Mouse (Mus musculus) forebrain, postnatal 0 days (tissue): Measurements from ENCODE around the gene Tubgcp5. TPM values are rescaled to one million over a fixed set of nuclear protein-coding genes. Genes with fewer than 3 reads are reported as not detected.

Source experiments
- ATAC-seq: fragments of 200-750 bp; cut with Nextera tagmentation; 2 replicates; pipeline ENCODE4 v1.8.0; 2017; ENCODE audit warnings: mild to moderate bottlenecking, moderate library complexity
- DNase-seq: peaks from one replicate; pipeline ENCODE4 v3.0.0-alpha.2; 2015
- H3K27ac ChIP-seq: fragments of 300-500 bp; sonication (generic); 2 replicates; pipeline ENCODE4 v1.5.1; 2014; ENCODE audit warnings: low read depth, mild to moderate bottlenecking, antibody characterized with exemption, low read length, moderate library complexity, mixed read lengths
- H3K27me3 ChIP-seq: fragments of 300-500 bp; sonication (generic); 2 replicates; pipeline ENCODE4 v1.6.1; 2014; ENCODE audit warnings: mild to moderate bottlenecking, low read length, mixed read lengths; ENCODE audit not compliant: insufficient read depth
- H3K36me3 ChIP-seq: fragments of 300-500 bp; sonication (generic); 2 replicates; pipeline ENCODE4 v1.6.1; 2014; ENCODE audit warnings: mild to moderate bottlenecking, moderate library complexity; ENCODE audit not compliant: insufficient read depth
- H3K4me1 ChIP-seq: fragments of 300-500 bp; sonication (generic); 2 replicates; pipeline ENCODE4 v1.6.1; 2014; ENCODE audit warnings: antibody characterized with exemption; ENCODE audit not compliant: insufficient read depth
- H3K4me2 ChIP-seq: fragments of 300-500 bp; sonication (generic); 2 replicates; pipeline ENCODE4 v1.6.1; 2014; ENCODE audit warnings: low read depth, mild to moderate bottlenecking, moderate library complexity
- H3K4me3 ChIP-seq: fragments of 300-500 bp; sonication (generic); 2 replicates; pipeline ENCODE4 v1.5.1; 2014; ENCODE audit warnings: low read depth, low read length, mixed read lengths
- H3K9ac ChIP-seq: fragments of 300-500 bp; sonication (generic); 2 replicates; pipeline ENCODE4 v1.6.1; 2014; ENCODE audit warnings: mild to moderate bottlenecking
- H3K9me3 ChIP-seq: fragments of 300-500 bp; sonication (generic); 2 replicates; pipeline ENCODE4 v1.6.1; 2016; ENCODE audit warnings: low read length
- CTCF ChIP-seq: sonication (generic); IDR thresholded peaks from 2 replicates; pipeline ENCODE4 v1.5.1; 2016; ENCODE audit warnings: antibody characterized with exemption, control low read depth, low read depth
- WGBS: fragments of 180-500 bp; shearing (Covaris S2); extraction: QIAGEN DNeasy Blood & Tissue Kit; methylation state at CpG from one replicate; pipeline ENCODE4 v1.1.7; 2014; 5-methylcytosine and 5-hydroxymethylcytosine counted together
- polyA plus RNA-seq: library from polyadenylated mRNA; unstranded; fragments of >200 nt; fragmentation: Nextera tagmentation; extraction: Ambion mirVana; gene quantifications from 2 replicates; pipeline ENCODE4 v1.2.1, GENCODE M21; 2015
- total RNA-seq: library from RNA; depleted of rRNA; stranded (reverse); fragments of >200 nt; gene quantifications from 2 replicates; pipeline ENCODE4 v1.2.3, GENCODE M21; 2014

The Tubgcp5 gene
- total and polyA plus RNA-seq, 2 experiments from 2014 or later: 21.1 to 27.4 TPM

GRCm38 (mm10) chr7:55859956-55860355, 66.0 kb downstream of the Tubgcp5 start:
- Histone ChIP-seq H3K27me3 (no peaks in the 10 kb centered on the region), H3K4me1 (no peaks in the 10 kb centered on the region; the same call in 1 of the 2 replicates), H3K36me3 (no peaks in the 10 kb centered on the region), H3K9me3 (no peaks in the 10 kb centered on the region), H3K4me2 (no peak overlapping the region), H3K4me3 (no peak overlapping the region), H3K9ac (no peak overlapping the region), H3K27ac (no peak overlapping the region)
- no peak for TF ChIP-seq CTCF
- WGBS: 65% methylated on average over 6 of the region's 6 CpGs
- DNase-seq (no peak), ATAC-seq (no peak)

- H3K36me3 ChIP-seq: no peaks in the 10 kb centered on the region
- 81% methylated on average over 4 of the region's 4 CpGs for WGBS
- no peak overlapping the region for H3K27ac ChIP-seq
- DNase-seq: no peak
- no peaks in the 10 kb centered on the region for H3K9me3 ChIP-seq
- TF ChIP-seq CTCF: no peak
- H3K9ac ChIP-seq: no peak overlapping the region
- no peak for ATAC-seq
- no peak overlapping the region for H3K4me2 ChIP-seq
- no peaks in the 10 kb centered on the region for H3K27me3 ChIP-seq
- peaks cover under 1% of the 10 kb centered on the region; the same call in 1 of the 2 replicates for H3K4me1 ChIP-seq
- no peak overlapping the region for H3K4me3 ChIP-seq
Measured at GRCm38 (mm10) chr7:55861175-55861574, 67.2 kb downstream of the Tubgcp5 start.

GRCm38 (mm10) chr7:55865044-55865443, 71.1 kb downstream of the Tubgcp5 start:
- no peak for TF ChIP-seq CTCF

GRCm38 (mm10) chr7:55865750-55866416, 71.9 kb downstream of the Tubgcp5 start:
- Histone ChIP-seq H3K4me1 (0 out of 2 replicates have a peak, but pooled peaks cover 3% of the 10 kb centered on the region), H3K4me3 (no peak overlapping the region), H3K4me2 (no peak overlapping the region), H3K9ac (no peak overlapping the region), H3K36me3 (no peaks in the 10 kb centered on the region), H3K27ac (no peak overlapping the region; the same call in 1 of the 2 replicates), H3K9me3 (no peaks in the 10 kb centered on the region), H3K27me3 (no peaks in the 10 kb centered on the region)
- ATAC-seq: peak; percentile 69
- no peak for TF ChIP-seq CTCF
- WGBS: 68% methylated on average over 8 of the region's 8 CpGs
- DNase-seq: peak; percentile 35

More at GRCm38 (mm10) chr7:55865044-55865443, 71.1 kb downstream of the Tubgcp5 start:
- DNase-seq: no peak
- H3K9ac ChIP-seq: no peak overlapping the region
- H3K4me3 ChIP-seq: no peak overlapping the region
- ATAC-seq: no peak
- no peak overlapping the region for H3K4me2 ChIP-seq
- H3K36me3 ChIP-seq: no peaks in the 10 kb centered on the region
- no peaks in the 10 kb centered on the region for H3K9me3 ChIP-seq
- 0 out of 2 replicates have a peak, but pooled peaks cover 3% of the 10 kb centered on the region for H3K4me1 ChIP-seq
- H3K27me3 ChIP-seq: no peaks in the 10 kb centered on the region
- H3K27ac ChIP-seq: no peak overlapping the region

GRCm38 (mm10) chr7:55868247-55868646, 74.3 kb downstream of the Tubgcp5 start:
- H3K9me3 ChIP-seq: no peaks in the 10 kb centered on the region
- 0 out of 2 replicates have a peak, but pooled peaks cover 3% of the 10 kb centered on the region for H3K4me1 ChIP-seq
- no peak overlapping the region for H3K4me3 ChIP-seq
- TF ChIP-seq CTCF: no peak
- peaks cover 1% of the 10 kb centered on the region; the same call in 1 of the 2 replicates for H3K36me3 ChIP-seq
- no peaks in the 10 kb centered on the region for H3K27me3 ChIP-seq
- no peak overlapping the region for H3K4me2 ChIP-seq
- no peak for DNase-seq
- ATAC-seq: no peak
- H3K9ac ChIP-seq: no peak overlapping the region
- H3K27ac ChIP-seq: no peak overlapping the region
- 81% methylated on average over 7 of the region's 7 CpGs for WGBS

- no peaks in the 10 kb centered on the region for H3K9me3 ChIP-seq
- 0 out of 2 replicates have a peak, but pooled peaks cover 3% of the 10 kb centered on the region for H3K4me1 ChIP-seq
- no peak for ATAC-seq
- H3K27me3 ChIP-seq: no peaks in the 10 kb centered on the region
- no peak for DNase-seq
- 80% methylated on average over 3 of the region's 3 CpGs for WGBS
- H3K4me3 ChIP-seq: no peak overlapping the region
- H3K27ac ChIP-seq: no peak overlapping the region
- no peak for TF ChIP-seq CTCF
- no peak overlapping the region for H3K4me2 ChIP-seq
- H3K9ac ChIP-seq: no peak overlapping the region
- peaks cover 11% of the 10 kb centered on the region for H3K36me3 ChIP-seq
Measured at GRCm38 (mm10) chr7:55869220-55869619, 75.3 kb downstream of the Tubgcp5 start.

- no peaks in the 10 kb centered on the region for H3K27me3 ChIP-seq
- H3K9ac ChIP-seq: no peak overlapping the region
- H3K4me1 ChIP-seq: 0 out of 2 replicates have a peak, but pooled peaks cover 3% of the 10 kb centered on the region
- no peak overlapping the region for H3K4me2 ChIP-seq
- WGBS: 87% methylated on average over 6 of the region's 6 CpGs
- DNase-seq: peak; percentile 51
- TF ChIP-seq CTCF: 0 out of 2 replicates have a peak, but pooled peaks have one; percentile 9
- no peaks in the 10 kb centered on the region for H3K9me3 ChIP-seq
- no peak overlapping the region for H3K4me3 ChIP-seq
- ATAC-seq: peak; percentile 44
- H3K36me3 ChIP-seq: peaks cover 23% of the 10 kb centered on the region
- H3K27ac ChIP-seq: no peak overlapping the region
Measured at GRCm38 (mm10) chr7:55870340-55871020, 76.5 kb downstream of the Tubgcp5 start.
